8 mouse cellular contexts compared by ENCODE assay signal in genomic region chr2:52857611-52858528, GRCm38 (mm10). TPM values are rescaled to one million over a fixed set of nuclear protein-coding genes. Genes with fewer than 3 reads are reported as not detected.
DNase-seq lines count a peak whose midpoint lies in the region; ATAC-seq lines count a peak whose summit lies in the region.

Fmnl2 (plus strand) TSS chr2:52857860.

- H3K9ac ChIP-seq in hindbrain, embryonic 14.5 days = peak within 1 kb of the TSS; percentile 96

- peak within 1 kb of the TSS; percentile 90 for H3K27ac ChIP-seq in hindbrain, embryonic 14.5 days

- DNase-seq in R1 (ENCODE audit: low read depth, low spot score) = peak; percentile 79
- peak; percentile 89 to 94 for DNase-seq in cerebellum, postnatal 25 days
- peak; percentile 71 for DNase-seq in gastrocnemius, adult 18-20 months (ENCODE audit: low spot score)
- peak; percentile 81 for DNase-seq in hindbrain, embryonic 14.5 days (ENCODE audit: low spot score)
- peak; percentile 64 to 66 for DNase-seq in layer of hippocampus, postnatal 25 days (ENCODE audit: extremely low spot score in 1 of 2, low spot score in 1 of 2)
- DNase-seq in lung, postnatal 10 days = peak; percentile 85
- DNase-seq in retina, postnatal 1 day = peak; percentile 87
- DNase-seq in urinary bladder, adult 18-20 months (ENCODE audit: low spot score in 2 of 2) = peak; percentile 63 to 70

- H3K4me3 ChIP-seq in hindbrain, embryonic 14.5 days (replicated peaks; ENCODE audit: low read length) = peak within 1 kb of the TSS; percentile 89

- H3K9me3 ChIP-seq in hindbrain, embryonic 14.5 days (ENCODE audit: control insufficient read depth, low read length) = no peaks in the 10 kb centered on the region

- H3K4me2 ChIP-seq in hindbrain, embryonic 14.5 days (replicated peaks) = peak within 1 kb of the TSS; percentile 86

- H3K27me3 ChIP-seq in hindbrain, embryonic 14.5 days (ENCODE audit: control insufficient read depth, insufficient read depth, low read length) = no peaks in the 10 kb centered on the region

- peak; percentile 93 for ATAC-seq in hindbrain, embryonic 14.5 days (ENCODE audit: low FRiP score)

- no peaks in the 10 kb centered on the region for H3K36me3 ChIP-seq in hindbrain, embryonic 14.5 days (replicated peaks; ENCODE audit: control insufficient read depth, insufficient read depth)

- peaks cover 34% of the 10 kb centered on the region for H3K4me1 ChIP-seq in hindbrain, embryonic 14.5 days (replicated peaks; ENCODE audit: control insufficient read depth, insufficient read depth, low read length)

- under 1% methylated on average over 105 of the region's 114 CpGs for WGBS in hindbrain, embryonic 14.5 days

RNA-seq across cellular contexts. Expression of gene Fmnl2, which starts in this region (rescaled TPM):
- 1 to 10 TPM; 4.2 to 5.2 TPM for total RNA-seq in gastrocnemius, adult 18-20 months (2021)
- polyA plus RNA-seq in hindbrain, embryonic 14.5 days (2014; fragmentation: Nextera tagmentation; extraction: Ambion mirVana) = 13.4 and 13.7 TPM in 2 replicates
- 10 to 100 TPM; 45.2 to 45.7 TPM for total RNA-seq in layer of hippocampus, postnatal 25 days (2021)

Comparison
In these comparisons a context has a peak if more than half of its experiments do, and no peak if none do; other contexts are left out.
1. Peak in every context shown above with its lines: DNase-seq, ATAC-seq, H3K4me3 ChIP-seq and H3K27ac ChIP-seq.
2. RNA of gene Fmnl2 (total RNA-seq): 45.2 to 45.7 TPM in layer of hippocampus, postnatal 25 days; 4.2 to 5.2 TPM in gastrocnemius, adult 18-20 months; every median in the first group is over 4 times any median in the second.